Mouse (Mus musculus): ENCODE data around the gene Myo3b.

GRCm38 (mm10) chr2:70261703-70262564 lies 223.0 kb downstream of the Myo3b start:
- TF ChIP-seq CTCF (IDR thresholded peaks at IDR 0.05), result no peak
- TF ChIP-seq POLR2A (IDR thresholded peaks at IDR 0.05; ENCODE audit: insufficient read depth, low read depth, low read length), result no peak

Measured in heart, adult 2 months (tissue).